Mouse (Mus musculus): ENCODE measurements at regions not wholly inside any gene's neighbourhood (a gene's known extent, or its start where the extent isn't known, plus 50 kb on each side); places are given as distances from the start of the nearest gene placed in this dataset.

- no peak for DNase-seq
- intact Hi-C loops (cut with DNase I): no loop called here
Observed at GRCm38 (mm10) chr1:91674082-91674655, 127.1 kb upstream of the Twist2 start.

- no peak for DNase-seq
- intact Hi-C loops (cut with DNase I): no loop called here
Observed at GRCm38 (mm10) chr1:91677062-91677461, 124.2 kb upstream of the Twist2 start.

GRCm38 (mm10) chr1:91678789-91679188 lies 122.5 kb upstream of the Twist2 start:
- intact Hi-C loops (cut with DNase I): no loop called here
- no peak for DNase-seq

- intact Hi-C loops (cut with DNase I): no loop called here
Observed at GRCm38 (mm10) chr1:91685031-91685430, 116.2 kb upstream of the Twist2 start.

GRCm38 (mm10) chr1:91685789-91686188 lies 115.5 kb upstream of the Twist2 start:
- no peak for DNase-seq
- intact Hi-C loops (cut with DNase I): no loop called here

More at GRCm38 (mm10) chr1:91685031-91685430, 116.2 kb upstream of the Twist2 start:
- no peak for DNase-seq

- DNase-seq: no peak
- intact Hi-C loops (cut with DNase I): no loop called here
Observed at GRCm38 (mm10) chr1:91691601-91692000, 109.7 kb upstream of the Twist2 start.

- no peak for DNase-seq
- intact Hi-C loops (cut with DNase I): no loop called here
Observed at GRCm38 (mm10) chr1:91692709-91693460, 108.4 kb upstream of the Twist2 start.

GRCm38 (mm10) chr1:91697053-91697452 lies 104.2 kb upstream of the Twist2 start:
- intact Hi-C loops (cut with DNase I): no loop called here
- no peak for DNase-seq

- intact Hi-C loops (cut with DNase I): no loop called here
- no peak for DNase-seq
Observed at GRCm38 (mm10) chr1:91701475-91701874, 99.8 kb upstream of the Twist2 start.

GRCm38 (mm10) chr1:91702021-91702420 lies 99.2 kb upstream of the Twist2 start:
- DNase-seq: no peak
- intact Hi-C loops (cut with DNase I): no loop called here

- intact Hi-C loops (cut with DNase I): no loop called here
- DNase-seq: no peak
Observed at GRCm38 (mm10) chr1:91702737-91703136, 98.5 kb upstream of the Twist2 start.

GRCm38 (mm10) chr1:91705451-91705850 lies 95.8 kb upstream of the Twist2 start:
- intact Hi-C loops (cut with DNase I): no loop called here
- no peak for DNase-seq

GRCm38 (mm10) chr1:91708550-91709243 lies 92.6 kb upstream of the Twist2 start:
- DNase-seq: peak; percentile 22 to 38
- intact Hi-C loops (cut with DNase I): no loop called here

GRCm38 (mm10) chr1:91709244-91709600 lies 92.0 kb upstream of the Twist2 start:
- intact Hi-C loops (cut with DNase I): no loop called here
- peak in 1 of 2 experiments; percentile 10 for DNase-seq

- DNase-seq: no peak
- intact Hi-C loops (cut with DNase I): no loop called here
Observed at GRCm38 (mm10) chr1:91713131-91713530, 88.1 kb upstream of the Twist2 start.

- intact Hi-C loops (cut with DNase I): no loop called here
- peak; percentile 11 to 23 for DNase-seq
Observed at GRCm38 (mm10) chr1:91714266-91714665, 87.0 kb upstream of the Twist2 start.

GRCm38 (mm10) chr1:91715341-91715740 lies 85.9 kb upstream of the Twist2 start:
- intact Hi-C loops (cut with DNase I): no loop called here
- DNase-seq: peak in 1 of 2 experiments; percentile 7

- intact Hi-C loops (cut with DNase I): no loop called here
- no peak for DNase-seq
Observed at GRCm38 (mm10) chr1:91715791-91716190, 85.5 kb upstream of the Twist2 start.

GRCm38 (mm10) chr1:91716836-91717235 lies 84.4 kb upstream of the Twist2 start:
- intact Hi-C loops (cut with DNase I): no loop called here

GRCm38 (mm10) chr1:91717961-91718360 lies 83.3 kb upstream of the Twist2 start:
- intact Hi-C loops (cut with DNase I): no loop called here
- no peak for DNase-seq

More at GRCm38 (mm10) chr1:91716836-91717235, 84.4 kb upstream of the Twist2 start:
- no peak for DNase-seq

- intact Hi-C loops (cut with DNase I): no loop called here
- no peak for DNase-seq
Observed at GRCm38 (mm10) chr1:91729246-91729645, 72.0 kb upstream of the Twist2 start.

- intact Hi-C loops (cut with DNase I): no loop called here
Observed at GRCm38 (mm10) chr1:91730281-91730680, 71.0 kb upstream of the Twist2 start.

More at GRCm38 (mm10) chr1:91730281-91730680, 71.0 kb upstream of the Twist2 start:
- no peak for DNase-seq

All from heart, postnatal 10 days (tissue).